Mouse (Mus musculus) ES-CJ7 (cell line): ENCODE data around the gene Tmem44.
"Not testable (repeated sequence)": the region's sequence is repeated elsewhere in the genome, so short reads cannot be mapped to it uniquely, and the experiment has no call there.

Experiments used
- DNase-seq: peaks from one replicate; pipeline ENCODE4 v3.0.0; 2011; ENCODE audit warnings: low read depth, low spot score

Gene Tmem44

DNA sequence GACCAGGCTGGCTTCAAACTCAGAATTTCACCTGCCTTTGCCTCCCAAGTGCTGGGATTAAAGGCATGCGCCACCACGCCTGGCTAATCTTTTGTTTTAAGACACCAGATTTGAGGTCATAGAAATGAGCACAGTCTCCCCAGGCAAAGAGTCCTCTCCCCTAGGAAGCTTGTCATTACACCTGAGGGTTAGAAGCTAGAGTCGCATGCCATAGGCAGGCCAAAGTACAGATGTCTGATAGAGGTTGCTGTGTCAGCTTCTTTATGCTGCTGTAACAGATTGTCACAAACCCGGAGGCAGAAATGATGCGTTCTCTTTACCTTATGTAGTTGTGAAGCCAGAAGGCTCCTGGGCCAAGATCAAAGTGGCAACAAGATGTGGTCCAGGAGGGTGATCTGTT, 53.3 kb downstream of the Tmem44 start:
- no peak for DNase-seq

DNA sequence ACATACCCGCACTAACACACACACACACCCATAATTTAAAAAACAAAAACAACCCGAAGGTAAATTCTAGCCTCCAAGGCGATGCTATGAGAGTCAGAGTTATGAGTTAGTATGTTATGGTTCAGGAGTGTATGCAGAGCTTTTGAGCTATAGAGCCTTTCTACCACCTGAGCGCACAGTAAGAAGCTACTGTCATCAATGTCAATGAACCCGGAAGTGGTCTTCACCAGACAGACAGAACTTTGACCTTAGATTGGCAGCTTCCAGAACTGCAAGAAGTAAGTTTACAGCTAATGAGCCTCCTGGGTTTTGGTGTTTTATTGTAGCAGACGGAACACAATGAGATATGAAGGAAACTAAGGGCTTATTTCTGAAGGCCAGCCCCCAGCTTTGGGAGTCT, 55.8 kb downstream of the Tmem44 start:
- DNase-seq: no peak

DNA sequence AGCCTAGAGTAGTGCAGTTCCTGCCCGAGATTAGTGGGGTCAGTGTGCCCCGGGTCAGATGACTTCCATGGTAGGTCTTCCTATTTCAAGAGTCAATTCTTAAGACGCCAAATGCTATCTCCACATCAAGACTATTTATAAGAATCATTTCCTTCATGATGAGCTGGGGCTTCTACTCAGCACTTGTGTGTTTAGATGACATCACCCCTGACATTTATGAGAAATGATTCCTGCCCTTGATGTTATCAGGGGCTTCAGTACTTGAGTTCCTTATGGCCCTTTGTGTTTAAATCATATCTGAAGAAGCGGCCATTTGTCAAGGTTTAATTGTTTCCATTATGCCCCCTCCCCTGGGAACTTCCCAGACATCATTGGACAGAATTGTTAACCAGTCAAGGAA, 58.9 kb downstream of the Tmem44 start:
- no peak for DNase-seq

DNA sequence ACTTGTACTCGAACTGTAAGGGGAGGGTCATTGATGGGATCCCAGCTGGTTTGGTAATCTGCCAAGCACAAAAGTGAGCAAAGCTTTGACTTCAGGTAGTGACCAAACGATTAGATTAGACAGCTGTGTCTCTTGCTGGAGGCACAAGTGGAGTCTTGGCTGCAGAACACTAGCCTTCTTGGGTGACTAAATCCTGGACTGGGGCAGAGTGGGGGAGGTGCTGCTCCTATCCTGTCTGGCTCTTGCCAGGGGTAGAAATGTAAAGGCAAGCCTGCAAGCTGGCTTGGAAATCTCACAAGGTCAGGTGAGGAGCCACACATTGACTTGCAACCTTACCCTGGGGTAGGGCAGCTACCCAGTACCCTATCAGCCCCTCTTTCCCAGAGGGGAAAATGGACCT, 59.9 kb downstream of the Tmem44 start:
- no peak for DNase-seq

DNA sequence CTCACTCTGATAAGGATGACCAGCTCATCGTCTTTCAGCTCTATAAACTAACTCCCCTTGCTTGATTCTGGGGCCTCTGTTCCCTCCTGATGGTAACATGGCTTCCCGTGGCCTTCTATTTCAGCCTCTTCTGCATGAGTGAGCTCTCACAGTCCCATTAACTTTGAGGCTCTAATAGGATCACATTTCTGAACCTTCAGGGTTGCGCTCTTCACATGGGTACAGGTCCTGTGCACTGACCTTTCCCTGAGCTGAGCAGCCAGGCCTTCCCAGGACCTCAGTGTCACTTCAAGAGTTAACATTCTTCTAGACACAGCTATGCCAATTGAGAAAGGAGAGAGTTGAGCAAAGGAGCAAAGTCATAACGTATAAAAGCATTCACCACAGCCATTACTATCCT, 60.3 kb downstream of the Tmem44 start:
- DNase-seq: no peak

DNA sequence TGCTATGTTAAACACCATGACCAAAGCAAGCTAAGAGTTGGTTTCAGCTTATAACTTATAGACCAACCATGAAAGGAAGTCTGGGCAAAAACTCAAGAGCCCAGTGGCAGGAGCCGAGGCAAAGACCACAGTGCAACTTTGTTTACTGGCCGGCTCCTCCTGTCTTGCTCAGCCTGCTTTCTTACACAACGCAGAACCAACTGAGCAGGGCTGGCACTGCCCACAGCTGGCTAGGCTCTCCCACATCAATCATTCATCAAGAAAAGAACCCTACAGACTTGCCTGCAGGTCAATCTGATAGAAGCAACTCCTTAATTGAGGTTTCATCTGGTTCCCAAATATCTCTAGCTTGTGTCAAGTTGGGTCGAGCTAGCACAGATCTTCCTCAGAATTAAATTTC, 61.0 kb downstream of the Tmem44 start:
- DNase-seq: no peak

DNA sequence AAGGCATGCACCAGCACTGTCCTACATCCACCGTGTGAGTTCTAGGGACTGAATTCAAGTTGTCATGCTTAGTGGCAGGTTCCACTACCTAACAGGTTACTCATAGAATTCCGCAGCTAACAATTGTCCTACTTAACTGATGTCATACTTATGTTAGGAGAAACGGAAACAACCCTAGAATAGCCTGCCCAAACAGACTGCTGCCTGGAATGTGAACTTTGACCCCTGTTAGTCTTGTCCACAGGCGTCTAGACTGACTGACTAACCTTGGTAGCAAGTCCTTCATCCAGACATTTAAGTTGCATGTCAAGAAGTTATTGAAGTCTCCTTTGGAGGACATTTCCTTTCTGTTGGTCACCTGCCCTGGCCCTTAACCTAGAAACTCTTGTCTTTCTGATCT, 64.1 kb downstream of the Tmem44 start:
- no peak for DNase-seq

DNA sequence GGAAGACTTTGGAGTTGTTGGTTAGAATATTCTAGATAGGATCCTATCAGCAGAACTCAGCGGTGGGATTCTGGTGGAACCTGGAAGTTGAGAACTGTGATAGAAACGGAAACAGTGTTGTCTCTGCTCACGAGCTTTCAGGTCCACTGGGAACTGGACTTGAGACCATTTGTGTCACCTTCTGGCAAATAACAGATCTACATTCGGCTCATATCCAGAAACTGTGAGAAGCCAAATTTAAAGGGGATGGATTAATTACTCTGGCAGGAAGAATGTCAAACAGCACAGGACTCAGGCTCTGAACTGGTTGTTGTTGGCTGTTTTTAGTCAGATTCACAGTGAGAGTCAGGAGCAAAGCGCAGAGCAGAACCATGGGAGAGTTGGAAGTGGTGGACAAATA, 72.9 kb downstream of the Tmem44 start:
- no peak for DNase-seq

DNA sequence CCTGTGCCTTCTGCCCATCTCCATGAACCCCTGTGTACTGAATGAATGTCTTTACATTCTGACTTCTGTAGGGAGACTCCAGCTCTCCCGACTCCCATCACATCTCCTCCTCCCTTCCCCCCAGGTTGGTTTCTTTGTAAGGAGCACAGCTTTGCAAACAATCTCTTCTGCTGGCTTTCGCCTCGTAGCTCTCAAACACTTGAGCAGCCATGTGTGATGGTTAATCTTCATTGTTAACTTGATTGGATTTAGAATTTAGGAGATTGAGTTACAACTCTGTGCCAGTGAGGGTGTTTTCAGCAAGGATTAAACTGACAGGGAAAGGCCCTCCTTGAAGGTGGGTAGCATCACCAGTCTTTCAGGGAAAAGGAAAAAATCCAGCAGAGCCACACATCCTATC, 73.6 kb downstream of the Tmem44 start:
- DNase-seq: no peak

DNA sequence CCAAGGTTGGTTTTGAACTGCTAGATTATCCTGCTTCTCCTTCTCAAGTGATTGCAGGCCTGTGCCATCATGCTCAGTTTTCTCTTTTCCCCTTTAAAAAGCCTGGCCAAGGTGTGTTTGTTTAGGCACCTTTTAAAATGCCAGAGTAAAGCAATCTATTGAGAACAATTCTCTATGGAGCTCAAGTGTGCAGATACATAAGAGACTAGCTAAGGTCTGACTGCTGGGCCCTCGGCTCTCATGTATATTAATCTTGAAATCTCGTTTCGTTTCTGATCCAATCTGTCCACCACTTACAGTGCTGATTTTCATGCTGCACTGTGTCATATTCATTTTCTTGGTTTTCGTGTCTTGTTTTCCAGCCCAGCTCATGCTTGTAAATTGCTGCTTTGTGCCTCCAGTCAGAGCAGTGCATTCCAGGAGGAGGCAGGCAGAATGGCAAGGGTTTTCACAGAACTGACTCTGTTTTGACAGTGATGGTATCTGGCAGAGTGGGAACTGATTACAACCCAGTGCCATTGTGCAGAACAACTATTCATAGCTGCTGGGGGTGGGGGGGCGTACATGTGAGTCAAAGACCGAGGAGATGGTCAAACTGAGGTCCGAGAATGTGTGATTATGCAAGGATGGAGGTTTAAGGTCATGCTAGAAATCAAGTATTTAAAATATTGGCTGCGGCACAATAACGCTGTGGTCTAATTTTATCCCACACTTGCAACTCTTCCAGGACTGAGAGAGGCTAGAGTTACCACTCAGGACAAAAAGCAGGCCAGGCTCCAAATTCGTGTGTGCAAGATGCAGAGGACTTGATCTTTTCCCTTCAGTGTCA, 74.8 kb downstream of the Tmem44 start:
- no peak for DNase-seq

DNA sequence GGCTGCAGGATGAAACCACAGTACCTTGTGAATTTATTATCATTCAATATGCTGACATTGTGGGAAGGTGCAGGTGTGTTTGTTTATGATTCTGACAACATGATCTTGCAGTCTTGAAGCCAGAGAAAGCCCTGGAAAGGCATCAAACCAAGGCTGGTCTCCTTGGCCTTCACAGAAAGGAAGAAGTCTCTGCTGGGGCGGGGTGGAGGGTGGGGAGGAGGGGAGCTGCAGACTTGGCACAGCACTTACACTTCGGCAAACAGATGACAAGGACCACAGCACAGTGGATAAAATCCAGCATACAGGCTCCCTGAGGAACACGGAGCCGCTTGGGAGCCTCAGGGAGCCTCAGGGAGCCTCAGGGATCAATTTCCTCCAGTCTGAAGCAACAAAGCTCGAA, 78.2 kb downstream of the Tmem44 start:
- DNase-seq: no peak

DNA sequence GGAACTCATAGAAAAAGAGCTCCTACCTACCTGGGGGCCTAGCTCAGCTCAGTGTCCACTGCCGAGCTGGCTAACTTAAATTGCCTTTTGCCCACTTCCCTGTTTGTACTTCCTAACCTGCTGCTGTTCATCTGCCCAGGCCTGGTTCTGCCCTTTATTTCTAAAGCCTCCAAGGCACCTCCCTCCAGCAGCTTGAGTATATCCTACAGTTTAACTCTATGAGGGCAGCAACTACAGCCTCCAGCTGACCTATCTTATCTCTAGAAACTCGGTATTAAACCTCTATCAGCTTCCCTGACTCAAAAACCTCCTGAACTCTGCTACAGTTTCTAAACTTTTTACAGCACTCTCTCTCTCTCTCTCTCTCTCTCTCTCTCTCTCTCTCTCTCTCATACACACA, 78.7 kb downstream of the Tmem44 start:
- DNase-seq: no peak

DNA sequence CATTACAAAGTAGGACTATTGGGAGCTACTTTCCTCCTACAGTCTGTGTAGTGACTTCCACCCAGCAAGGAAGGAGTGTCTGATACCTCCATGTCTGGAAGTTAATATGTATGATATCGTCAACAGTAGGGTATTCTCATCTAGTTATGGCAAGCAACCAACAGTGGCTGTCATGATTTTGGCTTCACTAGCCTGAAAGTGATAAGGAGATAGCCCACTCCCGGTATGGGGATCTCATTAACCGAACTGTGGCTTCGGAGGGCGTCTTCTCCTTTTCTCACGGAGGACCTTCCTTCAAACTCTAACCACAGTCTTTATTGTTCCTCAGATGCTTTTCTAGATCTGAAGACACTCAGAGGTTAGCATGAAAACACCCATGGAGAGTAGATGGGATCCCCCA, 81.7 kb downstream of the Tmem44 start:
- no peak for DNase-seq

DNA sequence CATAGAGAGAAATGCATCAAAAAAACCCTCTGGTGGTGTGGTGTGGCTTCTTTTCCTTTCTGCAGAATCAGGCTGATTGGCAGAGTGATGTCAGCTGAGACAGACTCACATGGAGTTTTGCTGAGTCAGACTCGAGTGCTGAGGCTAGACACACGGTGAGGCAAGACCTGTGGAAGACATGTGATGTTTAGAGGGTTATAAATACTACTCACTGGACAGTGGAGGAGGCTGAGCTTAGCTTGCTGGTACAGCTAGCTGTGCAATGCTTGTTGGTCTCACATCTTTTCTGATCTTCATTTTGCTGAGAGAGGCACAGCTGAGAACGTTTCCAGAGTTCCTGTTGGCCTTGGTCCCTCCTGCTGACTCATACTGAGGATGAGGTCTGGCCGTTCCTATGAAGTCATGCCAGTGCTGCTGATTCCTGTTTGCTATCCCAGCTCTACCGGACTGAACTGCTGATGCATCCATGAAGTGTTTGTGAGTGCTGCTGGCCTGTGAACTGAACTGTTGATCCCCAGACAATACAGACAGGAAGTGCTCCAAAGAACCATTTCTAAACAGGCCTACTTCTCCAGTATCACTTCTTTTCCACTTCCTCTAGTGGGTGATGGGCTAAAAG, 84.9 kb downstream of the Tmem44 start:
- peak; percentile 15 for DNase-seq

DNA sequence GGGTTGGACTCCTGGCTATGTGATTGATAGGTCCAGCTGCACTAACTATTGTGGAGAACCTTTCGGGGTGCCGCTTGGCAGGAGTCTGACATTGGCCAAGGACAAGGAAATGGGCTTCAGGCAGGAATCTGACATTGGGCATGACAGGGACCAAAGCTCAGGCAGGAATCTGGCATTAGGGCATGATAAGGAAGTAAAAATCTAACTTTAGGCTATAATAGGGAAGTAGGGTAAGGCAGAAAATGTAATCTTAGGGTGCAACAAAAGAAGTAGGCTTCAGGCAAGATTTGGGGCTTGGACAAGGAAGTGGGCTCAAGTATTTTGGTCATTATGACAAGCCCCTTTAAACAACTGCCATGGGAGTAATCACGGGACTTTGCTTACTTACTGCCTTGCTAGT, 85.9 kb downstream of the Tmem44 start:
- DNase-seq: not testable (repeated sequence)
